Mouse (Mus musculus): ENCODE data around the gene 1190005I06Rik.
A peak's percentile ranks its signal among the peaks of the same experiment; 100 is the strongest.

1190005I06Rik gene

GRCm38 (mm10) chr8:120647532-120647931, at the start of gene 1190005I06Rik:
Gene 1190005I06Rik, minus strand, starts transcription at chr8:120647632.
- DNase-seq (ENCODE audit: low spot score): no peak

- no peak for DNase-seq (ENCODE audit: low spot score)
Observed at GRCm38 (mm10) chr8:120696401-120697153, 49.1 kb upstream of the 1190005I06Rik start.

- no peak for DNase-seq (ENCODE audit: low spot score)
Observed at GRCm38 (mm10) chr8:120693861-120694493, 46.5 kb upstream of the 1190005I06Rik start.

GRCm38 (mm10) chr8:120692934-120693333, 45.5 kb upstream of the 1190005I06Rik start:
- DNase-seq (ENCODE audit: low spot score): no peak

GRCm38 (mm10) chr8:120688511-120688910, 41.1 kb upstream of the 1190005I06Rik start:
- DNase-seq (ENCODE audit: low spot score): no peak

GRCm38 (mm10) chr8:120687786-120688185, 40.4 kb upstream of the 1190005I06Rik start:
- DNase-seq (ENCODE audit: low spot score): no peak

GRCm38 (mm10) chr8:120686576-120686975, 39.1 kb upstream of the 1190005I06Rik start:
- DNase-seq (ENCODE audit: low spot score): no peak

- DNase-seq (ENCODE audit: low spot score): peak; percentile 73
Observed at GRCm38 (mm10) chr8:120686051-120686450, 38.6 kb upstream of the 1190005I06Rik start.

GRCm38 (mm10) chr8:120685591-120685990, 38.2 kb upstream of the 1190005I06Rik start:
- no peak for DNase-seq (ENCODE audit: low spot score)

- no peak for DNase-seq (ENCODE audit: low spot score)
Observed at GRCm38 (mm10) chr8:120685097-120685496, 37.7 kb upstream of the 1190005I06Rik start.

- DNase-seq (ENCODE audit: low spot score): no peak
Observed at GRCm38 (mm10) chr8:120684082-120684481, 36.6 kb upstream of the 1190005I06Rik start.

- DNase-seq (ENCODE audit: low spot score): peak; percentile 76
Observed at GRCm38 (mm10) chr8:120683602-120684001, 36.2 kb upstream of the 1190005I06Rik start.

- no peak for DNase-seq (ENCODE audit: low spot score)
Observed at GRCm38 (mm10) chr8:120681113-120681512, 33.7 kb upstream of the 1190005I06Rik start.

- peak; percentile 60 for DNase-seq (ENCODE audit: low spot score)
Observed at GRCm38 (mm10) chr8:120680405-120680804, 33.0 kb upstream of the 1190005I06Rik start.

GRCm38 (mm10) chr8:120679629-120680387, 32.4 kb upstream of the 1190005I06Rik start:
- no peak for DNase-seq (ENCODE audit: low spot score)

- DNase-seq (ENCODE audit: low spot score): peak; percentile 90
Observed at GRCm38 (mm10) chr8:120678447-120678846, 31.0 kb upstream of the 1190005I06Rik start.

- no peak for DNase-seq (ENCODE audit: low spot score)
Observed at GRCm38 (mm10) chr8:120675718-120676117, 28.3 kb upstream of the 1190005I06Rik start.

GRCm38 (mm10) chr8:120673298-120673697, 25.9 kb upstream of the 1190005I06Rik start:
- no peak for DNase-seq (ENCODE audit: low spot score)

- DNase-seq (ENCODE audit: low spot score): no peak
Observed at GRCm38 (mm10) chr8:120672626-120673229, 25.3 kb upstream of the 1190005I06Rik start.

GRCm38 (mm10) chr8:120671775-120672174, 24.3 kb upstream of the 1190005I06Rik start:
- DNase-seq (ENCODE audit: low spot score): no peak

- DNase-seq (ENCODE audit: low spot score): no peak
Observed at GRCm38 (mm10) chr8:120668374-120668905, 21.0 kb upstream of the 1190005I06Rik start, which contains the start of gene Emc8. Gene Emc8, minus strand, starts transcription at chr8:120668573.

Measured in layer of hippocampus, adult 11-12 months (tissue).